Mouse (Mus musculus): ENCODE results near the gene Gm9999. TPM values are rescaled to one million over a fixed set of nuclear protein-coding genes. Genes with fewer than 3 reads are reported as not detected.

Gm9999 gene
- polyA plus RNA-seq, 1 experiment from 2014 or later, result not detected

GRCm38 (mm10) chr7:47031371-47031770 is 48.0 kb downstream of the Gm9999 start:
- no peak overlapping the region for H3K27ac ChIP-seq (ENCODE audit: low read depth, low read length)
- H3K4me2 ChIP-seq (ENCODE audit: low read depth, low read length), result no peak overlapping the region
- H3K36me3 ChIP-seq (ENCODE audit: control insufficient read depth, insufficient read depth, low read length), result no peaks in the 10 kb centered on the region
- no peaks in the 10 kb centered on the region for H3K9me3 ChIP-seq (ENCODE audit: control insufficient read depth, low read length)
- H3K27me3 ChIP-seq (ENCODE audit: control insufficient read depth, insufficient read depth, low read length), result no peaks in the 10 kb centered on the region
- no peak overlapping the region for H3K4me3 ChIP-seq (ENCODE audit: low read depth, low read length)
- no peak for ATAC-seq (ENCODE audit: low read depth)
- no peaks in the 10 kb centered on the region for H3K4me1 ChIP-seq (ENCODE audit: control insufficient read depth, insufficient read depth, low read length)
- H3K9ac ChIP-seq (replicated peaks; ENCODE audit: low read depth, low read length), result no peak overlapping the region
- 88% methylated on average over 4 of the region's 4 CpGs for WGBS

GRCm38 (mm10) chr7:47034785-47035384 is 51.5 kb downstream of the Gm9999 start:
- WGBS, result 88% methylated on average over 4 of the region's 4 CpGs
- Histone ChIP-seq H3K4me1 (ENCODE audit: control insufficient read depth, insufficient read depth, low read length) (no peaks in the 10 kb centered on the region), H3K36me3 (ENCODE audit: control insufficient read depth, insufficient read depth, low read length) (no peaks in the 10 kb centered on the region), H3K4me3 (ENCODE audit: low read depth, low read length) (no peak overlapping the region), H3K27ac (ENCODE audit: low read depth, low read length) (no peak overlapping the region), H3K27me3 (ENCODE audit: control insufficient read depth, insufficient read depth, low read length) (no peaks in the 10 kb centered on the region), H3K9me3 (ENCODE audit: control insufficient read depth, low read length) (no peaks in the 10 kb centered on the region), H3K9ac (replicated peaks; ENCODE audit: low read depth, low read length) (no peak overlapping the region), H3K4me2 (ENCODE audit: low read depth, low read length) (no peak overlapping the region)
- no peak for ATAC-seq (ENCODE audit: low read depth)

GRCm38 (mm10) chr7:47035426-47035825 is 52.0 kb downstream of the Gm9999 start:
- Histone ChIP-seq H3K4me3 (ENCODE audit: low read depth, low read length) (no peak overlapping the region), H3K9me3 (ENCODE audit: control insufficient read depth, low read length) (no peaks in the 10 kb centered on the region), H3K27me3 (ENCODE audit: control insufficient read depth, insufficient read depth, low read length) (no peaks in the 10 kb centered on the region), H3K36me3 (ENCODE audit: control insufficient read depth, insufficient read depth, low read length) (no peaks in the 10 kb centered on the region), H3K9ac (replicated peaks; ENCODE audit: low read depth, low read length) (no peak overlapping the region), H3K27ac (ENCODE audit: low read depth, low read length) (no peak overlapping the region), H3K4me2 (ENCODE audit: low read depth, low read length) (no peak overlapping the region), H3K4me1 (ENCODE audit: control insufficient read depth, insufficient read depth, low read length) (no peaks in the 10 kb centered on the region)
- no peak for ATAC-seq (ENCODE audit: low read depth)
- 80% methylated on average over 8 of the region's 8 CpGs for WGBS

Other genes with a start within 250 kb of the Gm9999 start
- gene Saa1, start 240.6 kb upstream of the Gm9999 start, polyA plus RNA-seq (2014; fragmentation: Nextera tagmentation; extraction: Ambion mirVana), result not detected in 2 replicates
- not detected in 2 replicates for gene Saa2, start 231.8 kb upstream of the Gm9999 start, polyA plus RNA-seq (2014; fragmentation: Nextera tagmentation; extraction: Ambion mirVana)
- gene Hps5, start 187.5 kb upstream of the Gm9999 start, polyA plus RNA-seq (2014; fragmentation: Nextera tagmentation; extraction: Ambion mirVana), result 14.0 and 14.8 TPM in 2 replicates
- gene Gtf2h1, start 187.5 kb upstream of the Gm9999 start, polyA plus RNA-seq (2014; fragmentation: Nextera tagmentation; extraction: Ambion mirVana), result 40.5 and 44.9 TPM in 2 replicates
- gene Ldha, start 142.1 kb upstream of the Gm9999 start, polyA plus RNA-seq (2014; fragmentation: Nextera tagmentation; extraction: Ambion mirVana), result 427 and 481 TPM in 2 replicates
- gene Ldhc, start 122.4 kb upstream of the Gm9999 start, polyA plus RNA-seq (2014; fragmentation: Nextera tagmentation; extraction: Ambion mirVana), result 0.19 TPM in 1 of 2 replicates, not detected in the other
- gene Tsg101, start 63.6 kb upstream of the Gm9999 start, polyA plus RNA-seq (2014; fragmentation: Nextera tagmentation; extraction: Ambion mirVana), result 384 and 385 TPM in 2 replicates
- 5.2 and 5.5 TPM in 2 replicates for gene Uevld, start 25.1 kb upstream of the Gm9999 start, polyA plus RNA-seq (2014; fragmentation: Nextera tagmentation; extraction: Ambion mirVana)
- gene Spty2d1, start 24.8 kb downstream of the Gm9999 start, polyA plus RNA-seq (2014; fragmentation: Nextera tagmentation; extraction: Ambion mirVana), result 7.1 and 10.0 TPM in 2 replicates
- gene Tmem86a, start 67.0 kb downstream of the Gm9999 start, polyA plus RNA-seq (2014; fragmentation: Nextera tagmentation; extraction: Ambion mirVana), result 15.4 and 19.3 TPM in 2 replicates
- 152 and 182 TPM in 2 replicates for gene Ptpn5, start 150.1 kb downstream of the Gm9999 start, polyA plus RNA-seq (2014; fragmentation: Nextera tagmentation; extraction: Ambion mirVana)
- gene Mrgpra6, start 221.3 kb downstream of the Gm9999 start, polyA plus RNA-seq (2014; fragmentation: Nextera tagmentation; extraction: Ambion mirVana), result not detected in 2 replicates

Data from neural tube, embryonic 14.5 days (tissue).